Mouse (Mus musculus) cerebellum, adult 9-11 months (tissue): ENCODE measurements around the gene Amigo3.
"Not testable (repeated sequence)": the region's sequence is repeated elsewhere in the genome, so short reads cannot be mapped to it uniquely, and the experiment has no call there.

Experiments used
- DNase-seq: peaks from one replicate; pipeline ENCODE4 v3.0.0; 2022

The Amigo3 gene

DNA sequence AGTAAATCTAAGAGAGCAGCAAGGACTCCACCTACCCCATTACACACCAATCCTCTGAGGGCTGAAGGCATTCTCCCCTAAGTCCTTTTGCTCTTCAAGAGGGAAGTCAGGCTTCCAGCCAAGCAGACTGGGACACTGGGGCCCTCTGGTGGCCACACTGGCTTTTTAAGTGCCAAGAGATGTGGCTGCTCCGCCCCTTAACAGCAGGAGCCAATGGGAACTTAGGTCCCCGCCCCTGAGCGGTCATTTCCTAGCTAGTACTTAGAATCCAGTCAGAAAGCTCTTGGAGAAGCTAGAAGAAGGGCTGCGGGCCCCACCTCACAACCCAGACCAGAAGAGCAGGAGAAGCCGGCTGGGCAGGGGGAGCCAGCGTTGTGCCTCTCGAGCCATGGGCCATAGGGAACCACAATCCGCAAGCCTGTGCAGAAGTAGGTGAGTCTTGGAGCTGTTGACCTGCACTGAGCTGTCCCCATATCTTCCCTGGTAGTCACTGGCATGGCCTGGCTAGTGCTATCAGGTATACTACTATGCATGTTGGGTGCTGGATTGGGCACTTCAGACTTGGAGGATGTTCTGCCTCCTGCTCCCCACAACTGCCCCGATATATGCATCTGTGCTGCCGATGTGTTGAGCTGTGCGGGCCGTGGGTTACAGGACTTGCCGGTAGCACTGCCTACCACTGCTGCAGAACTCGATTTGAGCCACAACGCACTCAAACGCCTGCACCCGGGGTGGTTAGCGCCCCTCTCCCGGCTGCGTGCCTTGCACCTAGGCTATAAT, at the start of gene Amigo3:
TSS of gene Amigo3 (plus strand) at position 275 of the 780 bp plus-strand sequence.
- peak; percentile 94 for DNase-seq

DNA sequence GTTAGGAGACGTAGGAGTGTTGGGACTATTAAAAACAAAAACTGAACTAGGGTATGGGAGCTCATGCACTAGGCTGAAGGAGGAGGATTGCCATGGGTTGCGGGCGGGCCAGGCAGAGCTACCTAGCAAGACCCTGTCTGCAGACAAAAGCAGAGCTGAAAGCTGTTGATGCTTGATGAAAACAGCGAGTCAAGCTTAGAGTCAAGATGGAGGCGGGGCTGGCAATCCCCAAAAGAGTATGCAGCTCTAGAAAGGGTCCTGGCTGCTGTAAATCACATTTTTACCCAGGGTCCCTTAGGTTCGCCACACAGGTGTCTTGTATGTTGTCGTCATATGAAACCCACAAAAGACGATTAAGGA, 49.4 kb upstream of the Amigo3 start:
- no peak for DNase-seq

DNA sequence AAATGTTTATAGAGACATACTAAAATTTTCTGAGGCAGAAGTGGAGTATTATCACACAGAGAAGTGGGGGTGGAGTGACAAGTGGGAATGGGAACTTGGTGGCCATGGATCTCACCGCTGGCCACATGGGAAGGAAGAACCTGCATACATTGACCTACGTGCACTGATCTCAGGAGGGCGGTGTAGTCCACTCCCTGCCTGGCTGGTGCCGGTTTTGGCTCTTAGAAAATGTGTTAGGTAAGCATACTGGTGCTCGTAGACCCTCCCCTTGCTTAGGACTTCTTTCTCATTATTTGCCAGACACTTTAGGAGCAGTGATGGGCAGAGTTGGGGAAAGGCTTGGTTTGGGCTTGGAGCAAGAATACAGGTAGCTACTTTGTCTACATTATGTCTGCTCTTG, 44.9 kb upstream of the Amigo3 start:
- DNase-seq, result no peak

DNA sequence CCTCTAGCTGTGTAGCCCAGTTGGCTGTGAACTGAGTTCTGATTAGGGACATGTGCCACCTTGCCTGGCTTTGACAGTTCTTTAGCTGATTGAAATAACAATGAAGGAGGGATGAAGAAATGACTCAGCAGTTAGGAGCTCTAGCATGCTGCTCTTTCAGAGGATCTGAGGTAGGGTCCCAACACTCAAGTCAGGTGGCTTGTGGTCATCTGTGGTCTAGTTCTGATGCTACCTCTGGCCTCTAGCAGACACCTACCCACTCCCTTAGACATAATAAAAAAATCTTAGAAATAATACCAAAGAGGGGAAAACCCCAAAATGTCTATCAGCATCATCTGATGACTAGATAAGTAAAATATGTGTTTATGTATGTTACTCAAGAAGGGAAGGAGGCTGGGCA, 42.6 kb upstream of the Amigo3 start:
- no peak for DNase-seq

DNA sequence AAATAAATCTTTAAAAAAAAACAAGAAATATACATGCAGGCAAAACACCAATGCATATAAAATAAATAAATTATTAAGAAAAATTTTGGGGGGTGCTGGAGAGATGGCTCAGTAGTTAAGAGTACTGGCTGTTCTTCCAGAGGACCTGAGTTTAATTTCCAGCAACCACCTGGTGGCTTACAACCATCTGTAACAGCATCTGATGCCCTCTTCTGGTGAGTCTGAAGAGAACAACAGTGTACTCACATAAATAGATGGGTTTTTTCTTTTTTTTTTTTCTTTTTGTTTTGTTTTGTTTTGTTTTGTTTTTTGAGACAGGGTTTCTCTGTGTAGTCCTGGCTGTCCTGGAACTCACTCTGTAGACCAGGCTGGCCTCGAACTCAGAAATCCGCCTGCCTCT, 39.4 kb upstream of the Amigo3 start:
- not testable (repeated sequence) for DNase-seq

DNA sequence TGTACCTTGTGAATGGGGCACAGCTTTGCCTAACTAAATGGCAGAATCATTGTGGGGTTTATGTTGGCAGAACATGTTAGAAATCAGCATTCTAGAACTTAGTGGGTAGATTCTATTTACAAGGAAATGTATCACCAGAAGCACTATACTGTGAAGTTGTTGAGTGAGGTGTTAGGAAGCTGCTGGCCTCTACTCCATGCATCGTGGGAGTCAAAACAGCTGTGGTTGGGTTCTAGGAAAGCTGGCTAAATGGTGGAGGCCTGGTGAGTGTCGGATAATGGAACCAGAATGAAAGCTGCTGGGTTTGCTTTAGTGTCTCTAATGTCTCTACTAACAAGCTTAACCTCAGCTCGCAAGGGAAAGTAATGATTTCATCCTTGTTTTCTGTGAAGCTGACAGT, 35.8 kb upstream of the Amigo3 start:
- DNase-seq, result no peak

DNA sequence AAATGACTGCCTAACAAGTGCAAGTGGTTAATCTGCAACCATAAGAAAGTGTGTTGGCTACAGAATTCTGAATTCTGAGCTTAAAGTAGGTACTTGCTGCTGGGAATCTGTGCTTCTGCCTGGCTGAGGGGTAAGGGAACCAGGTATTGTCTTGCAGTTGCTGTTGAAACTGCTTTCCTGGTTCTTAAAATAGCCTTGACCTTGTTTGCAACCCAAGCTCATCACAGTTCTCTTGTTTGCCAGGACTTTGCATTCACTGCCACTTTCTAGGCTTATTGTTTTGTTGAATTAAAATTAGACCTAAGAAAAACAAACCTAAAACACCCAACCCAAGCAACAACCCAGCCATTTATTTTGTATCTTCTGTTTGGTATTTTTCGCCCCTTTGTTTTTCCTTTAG, 32.2 kb upstream of the Amigo3 start:
- DNase-seq, result no peak

DNA sequence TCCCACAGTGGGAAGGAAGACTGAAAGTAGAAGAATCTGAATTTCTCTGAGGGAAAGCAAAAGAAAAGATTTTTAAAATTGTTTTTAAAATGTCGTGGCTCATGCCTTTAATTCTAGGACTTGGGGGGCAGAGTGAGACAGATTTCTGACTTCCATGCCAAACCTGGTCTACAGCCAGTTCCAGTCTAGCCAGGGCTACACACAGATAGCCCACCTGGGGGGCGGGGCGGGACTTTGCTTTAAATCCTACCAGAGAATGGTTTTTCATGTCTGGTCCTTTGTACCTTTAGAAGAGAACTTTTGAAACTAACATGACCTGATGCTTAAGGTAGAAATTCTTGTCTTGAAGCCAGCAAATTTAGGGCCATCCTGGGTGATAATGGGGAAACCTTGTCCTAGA, 29.7 kb upstream of the Amigo3 start:
- peak; percentile 28 for DNase-seq

DNA sequence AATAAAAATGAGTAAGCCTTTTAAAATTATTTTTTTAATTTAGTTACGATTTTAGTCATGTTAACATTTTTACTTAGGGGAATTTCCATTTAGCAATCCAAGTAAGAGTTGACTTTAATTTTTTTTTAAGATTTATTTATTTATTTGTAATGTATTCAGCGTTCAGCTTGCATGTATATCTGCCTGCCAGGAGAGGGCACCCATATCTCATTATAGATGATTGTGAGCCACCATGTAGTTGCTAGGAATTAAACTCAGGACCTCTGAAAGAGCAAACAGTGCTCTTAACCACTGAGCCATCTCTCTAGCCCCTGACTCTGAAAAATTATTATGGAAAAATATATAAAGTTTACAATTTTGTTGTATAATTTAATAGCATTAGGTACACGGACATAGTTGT, 26.4 kb upstream of the Amigo3 start:
- DNase-seq, result no peak

DNA sequence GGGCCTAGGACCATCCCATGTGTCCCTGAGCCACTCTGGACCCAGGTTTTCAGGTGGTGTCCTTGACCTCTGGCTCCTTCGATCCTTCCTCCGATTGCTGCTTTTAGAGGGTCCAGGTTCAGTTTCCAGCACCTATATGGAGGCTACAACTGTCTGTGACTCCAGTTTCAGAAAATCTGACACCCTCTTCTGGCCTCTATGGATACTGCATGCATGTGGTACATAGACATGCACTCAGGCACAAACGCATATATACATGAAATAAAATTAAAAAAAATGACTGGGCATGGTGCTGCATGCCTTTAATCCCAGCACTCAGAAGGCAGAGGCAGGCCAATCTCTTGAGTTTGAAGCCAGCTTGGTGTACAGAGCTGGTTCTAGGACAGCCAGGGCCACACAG, 25.1 kb upstream of the Amigo3 start:
- DNase-seq, result no peak

DNA sequence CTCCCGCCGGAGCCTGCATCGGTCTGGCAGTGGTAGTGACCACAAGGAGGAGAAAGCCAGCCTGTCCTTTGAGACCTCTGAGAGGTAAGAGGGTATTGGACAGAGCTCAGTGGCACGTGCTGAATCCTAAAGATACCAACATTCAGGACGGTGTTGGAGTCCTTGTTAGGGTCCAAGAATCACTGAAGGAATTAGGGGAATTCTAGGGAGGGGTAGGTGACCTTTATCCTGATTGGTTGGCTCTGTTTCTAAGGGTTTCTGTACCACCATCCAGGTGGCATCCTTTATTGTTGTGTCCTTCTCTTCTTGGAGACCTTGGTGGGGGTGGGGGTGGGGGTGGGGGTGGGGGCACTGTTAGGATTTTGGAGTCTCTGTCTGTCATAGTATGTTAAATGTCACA, 20.8 kb upstream of the Amigo3 start:
- DNase-seq, result no peak

DNA sequence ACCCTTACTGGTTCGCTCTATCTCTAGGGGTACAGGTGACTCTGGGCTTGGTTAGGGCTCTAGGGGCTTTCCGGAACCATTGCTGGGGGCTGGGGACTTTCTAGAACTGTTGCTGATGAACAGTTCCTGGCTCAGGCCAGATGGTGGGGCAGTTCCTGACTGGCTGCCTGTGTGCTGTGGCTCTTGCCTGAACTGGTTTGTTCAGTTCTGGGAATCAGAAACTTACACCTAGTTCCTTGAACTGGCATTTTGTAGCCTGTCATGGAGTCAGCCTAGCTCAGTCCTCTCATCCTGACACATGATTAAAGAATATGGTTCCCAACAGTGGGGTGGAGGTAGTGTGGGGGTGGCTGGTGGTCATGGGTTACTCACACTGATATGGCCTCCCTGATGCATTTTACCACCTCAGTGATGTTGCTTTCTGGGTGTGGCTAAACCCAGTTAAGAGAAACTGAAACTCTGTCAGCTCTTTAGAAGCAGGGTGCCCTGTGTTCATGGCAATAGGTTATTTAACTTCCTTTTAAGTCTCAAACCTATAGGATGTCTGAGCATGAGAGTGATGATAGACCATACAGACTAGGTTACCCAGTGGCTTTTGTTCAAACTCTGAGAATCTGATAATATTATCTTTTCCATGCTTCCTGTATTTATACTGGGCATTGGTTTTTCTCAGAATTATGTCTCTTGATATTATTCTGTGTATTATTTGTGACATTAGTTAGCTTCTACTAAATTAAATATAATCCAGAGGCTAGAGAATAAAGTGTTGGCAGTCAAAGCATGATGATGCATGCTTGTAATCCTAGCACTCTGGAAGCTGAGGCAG, 17.4 kb upstream of the Amigo3 start:
- DNase-seq, result no peak

DNA sequence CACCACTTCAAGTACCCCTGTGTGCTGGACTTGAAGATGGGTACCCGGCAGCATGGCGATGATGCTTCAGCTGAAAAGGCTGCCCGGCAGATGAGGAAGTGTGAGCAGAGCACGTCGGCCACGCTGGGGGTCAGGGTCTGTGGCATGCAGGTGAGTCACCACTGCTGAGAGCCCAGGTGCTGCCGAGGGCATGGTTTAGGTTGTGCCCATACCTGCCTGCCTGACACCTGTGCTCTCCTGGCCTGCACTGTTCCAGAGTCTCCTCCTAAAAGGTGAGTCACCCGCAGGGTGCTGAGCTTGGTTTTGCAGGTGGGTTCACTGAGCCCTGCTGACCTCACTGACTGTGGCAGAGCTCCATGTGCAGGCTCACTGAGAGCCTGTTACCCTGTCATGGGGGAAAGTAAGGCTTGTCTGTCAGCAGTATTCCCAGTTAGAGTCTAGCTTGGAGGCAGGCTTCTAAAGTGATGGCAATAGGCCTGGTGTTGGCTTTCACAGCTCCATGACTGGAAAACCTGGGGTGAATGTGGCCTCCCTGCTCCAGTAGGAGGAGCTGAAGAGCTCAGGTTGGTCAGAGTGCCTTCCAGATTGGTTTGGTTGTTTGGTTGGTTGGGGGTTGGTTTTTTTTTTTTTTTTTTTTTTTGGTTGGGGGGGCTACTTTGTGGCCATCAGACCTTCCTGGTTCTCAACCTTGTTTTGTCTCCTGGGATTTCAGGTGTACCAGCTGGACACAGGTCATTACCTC, 8.0 kb upstream of the Amigo3 start:
- DNase-seq, result peak; percentile 24

DNA sequence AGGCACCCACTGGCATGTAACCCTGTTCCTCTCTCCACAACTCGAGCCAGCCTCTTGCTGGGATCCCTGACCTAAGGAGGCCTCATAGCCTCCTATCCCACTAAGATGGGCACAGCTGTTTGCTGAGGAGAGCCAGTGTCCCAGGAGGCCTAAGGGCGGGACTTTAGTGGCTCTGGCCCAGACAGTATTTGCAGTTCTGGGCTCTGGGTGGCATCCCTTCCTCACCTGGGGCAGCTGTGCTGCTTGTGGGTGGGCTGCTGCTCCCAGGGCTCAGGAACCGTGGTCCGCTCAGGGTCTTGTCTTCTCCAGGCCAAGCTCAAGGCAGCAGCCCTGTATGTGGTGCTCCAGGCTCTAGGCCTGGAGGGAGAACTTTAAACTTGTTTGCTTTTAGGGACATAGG, 6.4 kb upstream of the Amigo3 start:
- DNase-seq, result peak; percentile 34

DNA sequence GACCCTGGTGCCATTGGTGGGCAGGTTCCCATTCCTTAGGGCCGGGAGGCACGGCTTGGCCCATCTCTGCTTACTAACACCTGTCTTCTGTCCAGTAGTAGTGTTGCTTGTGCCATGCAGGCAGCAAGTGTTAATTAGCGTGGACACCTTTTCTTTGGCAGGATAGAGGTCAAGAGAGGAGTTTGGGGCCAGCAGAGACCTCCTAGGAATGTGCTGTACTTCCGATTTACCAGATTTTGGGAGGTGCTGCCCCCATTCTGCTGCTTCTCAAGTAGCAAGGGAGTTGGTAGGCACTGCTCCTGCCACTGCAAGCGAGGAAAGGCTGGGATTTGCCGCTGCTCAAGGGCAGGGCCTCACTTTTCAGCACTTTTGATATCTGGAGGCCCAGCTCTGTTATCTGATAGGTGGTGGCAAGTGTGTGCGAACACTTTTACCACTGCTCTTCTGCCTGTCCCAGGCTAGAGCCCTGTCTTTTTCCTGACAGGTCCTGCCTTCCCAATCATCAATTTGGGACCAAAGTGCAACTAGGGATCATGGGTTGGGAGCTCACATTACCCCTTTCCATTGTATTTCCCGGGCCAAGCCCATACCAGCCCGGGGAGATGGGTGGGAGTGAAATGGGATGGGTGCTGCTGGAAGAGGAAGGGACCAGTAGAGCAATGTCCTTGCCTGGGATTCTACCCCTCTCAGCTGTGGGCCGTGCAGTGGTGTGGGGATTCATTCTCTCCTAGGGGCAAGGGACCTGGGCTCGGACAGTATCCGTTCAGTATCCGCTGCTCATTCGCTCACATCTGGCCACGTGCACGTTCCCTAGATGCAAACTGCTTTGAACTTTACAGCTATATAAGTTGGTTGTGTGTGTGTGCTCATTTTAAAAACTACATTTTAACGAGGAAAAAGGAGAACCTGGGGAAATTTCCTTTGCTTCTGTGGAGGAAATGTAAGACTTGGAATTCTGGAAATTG, 5.1 kb upstream of the Amigo3 start:
- peak; percentile 38 for DNase-seq

DNA sequence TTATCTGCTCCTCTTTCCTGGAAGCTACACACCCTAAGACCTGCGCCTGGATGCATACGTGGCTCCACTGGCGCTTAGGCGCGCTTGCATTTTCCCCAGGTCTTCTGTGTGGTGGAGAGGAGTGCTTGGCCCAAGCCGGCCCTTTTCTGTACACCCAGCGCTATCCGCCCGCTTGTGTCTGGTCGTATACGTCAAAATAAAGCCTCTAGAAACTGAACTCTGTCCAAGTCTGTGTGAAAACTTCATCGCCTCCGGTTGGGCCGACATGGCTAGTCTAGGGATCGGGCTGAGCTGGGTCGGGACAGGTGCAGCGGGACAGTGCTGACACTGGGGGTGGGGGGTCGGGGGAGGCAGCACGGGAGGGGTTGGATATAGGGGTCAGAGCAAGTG, 4.4 kb upstream of the Amigo3 start:
- no peak for DNase-seq

DNA sequence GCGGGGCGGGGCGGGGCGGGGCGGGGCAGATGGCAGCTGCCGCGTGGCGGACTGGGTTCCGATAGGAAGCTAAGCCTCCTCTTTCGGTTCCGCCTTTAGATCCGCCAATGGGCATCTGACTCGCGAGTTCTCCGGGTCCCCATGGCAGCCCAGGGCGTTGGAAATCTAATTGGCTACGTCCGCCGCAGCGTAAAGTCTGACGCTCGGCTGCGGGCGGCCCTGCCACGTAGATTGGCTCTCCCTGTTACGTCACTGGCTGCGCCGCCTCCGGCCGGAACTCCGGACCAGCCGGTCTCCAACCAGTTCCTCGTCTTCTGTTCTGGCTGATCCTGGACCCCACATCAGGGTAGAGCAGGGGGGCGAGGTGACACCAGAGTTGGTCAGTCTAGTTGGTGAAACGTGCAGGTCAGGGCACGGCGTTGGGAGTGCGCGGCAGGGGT, 3.9 kb upstream of the Amigo3 start, which contains the start of gene Gmppb:
TSS of gene Gmppb (plus strand) at position 227 of the 440 bp plus-strand sequence.
- peak; percentile 96 for DNase-seq

DNA sequence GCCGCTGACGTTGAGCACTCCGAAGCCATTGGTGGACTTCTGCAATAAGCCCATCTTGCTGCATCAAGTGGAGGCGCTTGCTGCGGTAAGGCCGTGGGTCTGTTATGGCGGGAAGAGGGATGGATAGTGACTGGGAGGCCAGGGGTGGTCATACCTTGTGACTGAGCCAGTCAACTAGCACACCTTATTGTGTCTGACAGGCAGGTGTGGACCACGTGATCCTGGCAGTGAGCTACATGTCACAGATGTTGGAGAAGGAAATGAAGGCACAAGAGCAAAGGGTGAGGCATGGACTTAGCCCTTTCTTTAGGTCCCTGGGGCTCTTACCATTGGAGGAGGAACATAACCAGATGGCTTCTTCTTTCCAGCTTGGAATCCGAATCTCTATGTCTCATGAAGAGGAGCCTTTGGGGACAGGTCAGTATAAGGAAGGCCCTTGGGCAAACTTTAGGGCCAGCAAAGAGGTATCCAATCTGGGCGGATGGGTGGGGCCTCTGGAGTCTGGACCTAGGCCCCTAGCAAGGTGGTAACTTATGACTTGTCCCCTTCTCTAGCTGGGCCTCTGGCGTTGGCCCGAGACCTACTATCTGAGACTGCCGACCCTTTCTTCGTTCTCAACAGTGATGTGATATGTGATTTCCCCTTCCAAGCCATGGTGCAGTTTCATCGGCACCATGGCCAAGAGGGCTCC, 3.3 kb upstream of the Amigo3 start:
- DNase-seq, result peak; percentile 62

DNA sequence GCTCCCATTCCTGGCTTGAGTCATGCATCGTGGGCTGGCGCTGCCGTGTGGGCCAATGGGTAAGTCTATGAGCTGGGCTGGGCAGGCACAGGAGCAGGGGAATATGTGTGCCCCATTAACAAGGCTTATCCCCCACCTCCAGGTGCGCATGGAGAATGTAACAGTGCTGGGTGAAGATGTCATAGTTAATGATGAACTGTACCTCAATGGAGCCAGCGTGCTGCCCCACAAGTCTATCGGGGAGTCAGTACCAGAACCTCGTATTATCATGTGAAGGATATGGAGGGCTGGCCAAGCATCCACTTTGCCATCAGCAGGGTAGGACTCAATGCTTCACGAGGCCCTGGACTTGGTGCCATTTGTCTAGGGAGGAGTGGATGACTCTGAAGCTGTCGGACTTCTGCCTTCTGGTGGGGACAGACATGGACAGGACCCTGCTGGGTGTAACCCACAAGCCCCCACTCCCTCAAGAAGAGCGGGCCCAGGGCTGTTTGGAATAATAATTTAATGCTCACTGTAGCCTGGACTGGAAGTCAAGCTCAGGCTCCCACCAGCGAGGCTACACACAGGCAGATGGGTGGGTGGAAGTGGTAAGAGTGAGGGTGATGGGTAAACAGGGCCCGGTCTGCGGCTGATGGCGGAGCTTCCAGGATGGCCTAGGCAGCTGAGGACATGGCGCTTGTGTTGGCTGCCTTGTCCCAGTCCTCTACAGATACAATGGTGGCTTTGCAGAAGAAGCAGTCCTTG, 1.6 kb upstream of the Amigo3 start:
- DNase-seq, result peak; percentile 53

DNA sequence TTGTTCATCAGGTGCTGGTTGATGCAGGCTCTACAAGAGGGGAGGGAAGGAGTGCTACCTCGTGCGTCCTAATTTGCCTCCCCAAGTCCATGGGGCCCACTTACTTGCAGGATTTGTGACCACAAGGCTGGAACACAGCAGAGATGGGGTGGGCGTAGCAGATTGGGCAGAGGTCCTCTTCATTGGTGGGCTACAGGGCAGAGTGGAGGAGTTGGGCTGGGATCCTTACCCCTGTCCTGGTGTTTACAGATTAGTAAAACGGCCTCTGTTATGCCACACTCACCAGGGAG, 1.1 kb upstream of the Amigo3 start:
- DNase-seq, result no peak

DNA sequence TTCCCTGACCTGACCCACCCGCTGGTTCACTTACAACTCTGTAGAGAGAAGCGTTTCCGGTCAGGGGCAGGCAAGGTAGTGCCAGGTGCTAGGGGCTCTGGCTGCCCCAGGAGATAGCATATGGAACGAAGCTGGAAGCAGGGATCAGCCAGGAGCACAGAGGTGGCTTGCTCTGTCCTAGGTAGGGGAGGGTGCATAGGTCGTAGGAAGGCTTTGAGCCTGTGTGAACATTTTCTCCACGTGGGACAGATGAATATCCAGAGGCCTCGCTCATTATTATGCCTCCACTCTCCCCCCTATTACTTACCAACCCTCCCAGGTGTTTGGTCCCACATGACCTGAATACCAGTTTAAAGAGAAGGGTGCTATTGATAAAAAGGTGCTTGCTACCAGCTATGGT, 548 bp upstream of the Amigo3 start:
- no peak for DNase-seq
